Mouse (Mus musculus) E14TG2a.4 (cell line): ENCODE data around the gene 1810055G02Rik.

Experiments
- CTCF ChIP-seq: conservative IDR thresholded peaks from 2 replicates; pipeline ENCODE4 v1.5.1; 2014; ENCODE audit warnings: low read length
- NANOG ChIP-seq: IDR thresholded peaks from 2 replicates; pipeline ENCODE4 v1.6.1; 2014; ENCODE audit warnings: borderline replicate concordance, low read length, mixed read lengths

- TF ChIP-seq CTCF (no peak), NANOG (no peak)
Measured at GRCm38 (mm10) chr19:3695976-3696375, 12.1 kb upstream of the 1810055G02Rik start.
